Mouse (Mus musculus): Measurements from ENCODE around the gene Nrsn1.
A peak's percentile ranks its signal among the peaks of the same experiment; 100 is the strongest.
"Not testable (repeated sequence)": the region's sequence is repeated elsewhere in the genome, so short reads cannot be mapped to it uniquely, and the experiment has no call there.

Gene Nrsn1

GRCm38 (mm10) chr13:25270402-25270801 is at the start of gene Nrsn1:
Nrsn1 (minus strand) TSS chr13:25270502.
- DNase-seq = not testable (repeated sequence)

DNA sequence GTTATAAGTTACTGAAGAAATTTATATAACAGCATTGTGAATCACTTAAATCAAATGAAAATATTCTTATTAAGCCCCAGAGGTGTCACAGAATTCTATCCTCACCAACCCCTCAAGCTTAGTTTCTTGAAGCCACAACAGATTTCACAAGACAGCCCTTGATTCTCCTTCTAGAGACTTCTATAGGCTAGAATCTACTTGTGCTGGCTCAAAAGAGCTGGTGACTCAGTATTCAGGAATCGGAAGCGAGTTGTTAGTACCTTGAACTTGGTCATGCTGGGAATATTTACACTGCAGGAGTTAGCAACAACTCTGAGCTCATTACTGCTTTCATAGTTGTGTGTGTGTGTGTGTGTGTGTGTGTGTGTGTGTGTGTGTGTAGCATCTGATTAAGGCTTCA is 41.8 kb upstream of the Nrsn1 start:
- DNase-seq = no peak

- DNase-seq = no peak
Observed at GRCm38 (mm10) chr13:25310068-25310467, 39.8 kb upstream of the Nrsn1 start.

DNA sequence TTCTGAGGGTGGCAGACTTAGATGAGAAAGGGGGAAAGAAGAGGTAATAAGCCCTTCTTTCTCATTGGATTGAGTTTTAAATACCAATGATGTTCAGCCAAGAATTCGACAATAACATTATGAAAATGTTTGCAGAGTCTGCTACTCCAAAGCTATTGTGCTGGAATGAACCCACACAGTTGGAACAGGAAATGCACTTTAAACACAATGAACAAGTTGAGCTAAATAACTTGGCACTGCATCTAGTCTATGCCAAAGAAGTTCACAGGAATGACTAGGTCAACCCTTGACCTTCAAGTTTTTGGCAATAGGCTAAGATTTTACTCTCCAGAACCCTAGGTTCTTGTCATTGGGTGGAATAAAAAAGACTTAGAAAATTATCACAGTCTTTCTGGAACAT is 18.4 kb upstream of the Nrsn1 start:
- DNase-seq = no peak

DNA sequence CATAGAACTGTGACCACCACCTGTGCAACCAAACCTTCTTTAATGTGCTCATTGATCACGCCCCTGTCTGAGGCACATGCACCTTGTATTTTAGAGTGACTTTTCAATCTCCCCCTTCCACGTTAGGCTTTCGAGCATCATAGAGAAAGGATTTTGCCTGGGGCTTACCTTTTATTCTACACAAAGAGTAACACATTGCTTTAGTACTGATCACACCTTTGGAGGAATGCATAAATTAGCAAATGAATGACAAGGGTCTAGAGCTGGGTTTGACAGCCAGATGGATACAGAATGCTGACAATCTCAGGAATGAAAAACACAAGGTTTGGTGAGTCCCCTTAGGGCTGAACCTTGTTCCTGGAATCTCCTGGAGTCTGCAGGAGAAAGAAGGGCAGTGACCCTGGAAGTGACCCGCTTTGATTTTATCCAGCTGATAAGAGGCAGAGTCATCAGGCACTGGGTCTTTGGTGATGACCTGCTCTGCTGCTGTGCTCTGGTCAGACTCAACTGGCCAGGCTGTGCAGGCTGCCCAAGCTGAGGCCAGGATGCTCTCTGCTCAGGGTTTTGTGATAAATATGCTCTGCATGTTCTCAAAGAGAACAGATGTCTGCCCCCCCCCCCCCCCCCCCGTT is 4.7 kb upstream of the Nrsn1 start:
- DNase-seq = no peak

GRCm38 (mm10) chr13:25272189-25272588 is 1.9 kb upstream of the Nrsn1 start:
- DNase-seq = no peak

DNA sequence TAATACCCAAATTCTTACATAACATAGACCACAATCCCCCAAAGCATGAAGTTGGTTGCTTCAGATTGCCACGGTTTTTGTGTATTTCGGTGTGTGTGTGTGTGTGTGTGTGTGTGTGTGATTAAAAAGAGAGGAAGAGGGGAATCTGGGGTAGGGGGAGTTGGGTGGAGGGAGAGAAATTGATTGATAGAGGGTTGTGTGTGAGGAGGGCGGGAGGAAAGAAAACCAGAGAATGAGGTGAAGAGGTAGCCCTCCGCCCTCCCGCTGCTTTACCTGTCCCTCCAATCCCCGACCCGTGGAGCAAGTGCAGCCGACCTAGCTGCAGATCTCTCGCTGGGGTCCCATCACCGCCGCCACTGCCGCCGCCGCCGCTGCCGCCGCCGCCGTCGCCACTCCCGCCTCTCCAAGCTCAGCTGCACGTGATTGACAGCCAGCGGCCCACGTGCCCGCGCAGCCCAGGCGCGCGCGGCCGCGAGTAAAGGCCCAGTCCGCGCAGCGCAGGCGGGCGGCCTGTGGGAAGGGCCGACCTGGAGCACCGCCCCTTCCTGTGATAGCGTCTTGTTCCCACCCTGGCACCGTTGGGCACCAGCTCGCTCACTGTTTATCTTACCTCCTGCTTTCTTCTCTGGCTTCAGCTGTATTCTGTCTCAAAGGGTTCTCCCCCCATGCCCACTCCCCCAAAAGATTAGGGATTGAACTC is 583 bp downstream of the Nrsn1 start:
- DNase-seq = peak; percentile 84 to 89

- peak; percentile 45 to 51 for DNase-seq
Observed at GRCm38 (mm10) chr13:25269039-25269438, 1.3 kb downstream of the Nrsn1 start.

GRCm38 (mm10) chr13:25262748-25263147 is 7.6 kb downstream of the Nrsn1 start:
- no peak for DNase-seq

DNA sequence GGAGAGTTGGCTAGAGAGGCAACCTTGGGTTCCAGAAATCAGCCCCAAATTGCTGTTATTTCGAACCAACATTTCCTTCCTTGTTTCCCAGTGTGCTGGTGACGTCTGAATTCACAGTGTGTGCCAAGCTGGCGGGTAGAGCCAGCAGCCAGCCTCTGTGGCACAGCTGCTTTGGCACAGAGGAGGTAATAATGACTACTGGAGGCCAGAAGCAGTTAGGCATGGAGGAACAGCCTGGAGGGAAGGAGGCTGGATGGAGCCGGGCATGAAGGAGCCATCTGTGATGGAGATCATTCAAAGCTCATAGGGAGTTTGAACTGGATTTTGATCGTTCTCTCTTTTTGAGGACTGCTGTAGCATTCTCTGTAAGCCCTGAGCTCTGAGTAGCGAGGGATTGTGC is 12.7 kb downstream of the Nrsn1 start:
- DNase-seq = peak; percentile 48

GRCm38 (mm10) chr13:25254478-25255263 is 15.6 kb downstream of the Nrsn1 start:
- DNase-seq = no peak

GRCm38 (mm10) chr13:25251893-25252292 is 18.4 kb downstream of the Nrsn1 start:
- DNase-seq = no peak

DNA sequence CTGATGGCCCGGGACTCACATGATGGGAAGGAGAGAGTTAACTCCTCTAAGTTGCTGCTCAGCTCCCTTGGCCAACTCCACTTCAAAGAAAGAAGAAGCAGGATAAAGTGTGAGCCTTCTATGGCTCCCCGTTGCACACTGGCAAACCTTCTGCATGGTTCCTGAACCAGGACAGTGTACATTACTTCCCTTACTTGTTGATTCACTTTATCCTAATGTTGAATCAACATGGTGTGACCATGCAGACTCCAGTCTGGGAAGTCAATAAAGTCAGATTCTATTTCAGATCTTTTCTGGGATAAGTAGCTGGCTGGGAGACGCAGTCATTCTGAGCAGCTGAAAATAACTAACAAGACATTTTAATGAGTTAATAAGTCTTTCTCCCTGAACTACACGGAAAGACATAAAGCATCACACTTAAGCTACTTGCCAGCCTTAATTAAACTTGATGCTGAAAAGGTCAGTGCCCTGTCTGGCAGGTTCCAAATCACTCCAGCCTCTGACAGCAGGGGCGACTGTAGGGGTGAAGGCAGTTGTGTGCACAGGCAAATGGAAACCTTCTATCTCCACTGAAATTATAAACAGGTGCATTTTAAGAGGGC is 50.0 kb downstream of the Nrsn1 start:
- no peak for DNase-seq

- no peak for DNase-seq
Observed at GRCm38 (mm10) chr13:25218394-25218793, 51.9 kb downstream of the Nrsn1 start.

DNA sequence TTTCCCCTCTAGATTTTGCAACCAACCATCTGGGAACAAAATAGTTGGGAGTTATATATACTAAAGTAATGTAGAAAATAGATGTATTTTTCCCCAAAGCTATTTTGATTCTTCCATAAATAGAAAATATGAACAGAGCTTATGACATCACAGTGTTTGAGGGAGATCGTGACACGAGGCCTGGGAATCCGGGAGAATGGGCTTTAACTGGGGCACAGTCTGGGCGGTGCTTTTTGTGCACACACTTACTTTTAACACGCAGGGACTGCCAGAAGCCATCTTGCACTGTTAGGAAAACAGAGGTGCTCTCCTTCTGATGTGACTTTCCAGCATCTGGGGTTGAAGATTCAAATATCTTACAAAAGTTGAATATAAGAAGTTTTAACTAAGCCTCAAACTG is 63.4 kb downstream of the Nrsn1 start:
- no peak for DNase-seq
